Mouse (Mus musculus) forebrain, embryonic 12.5 days (tissue): ENCODE measurements around the gene Rpp14. TPM values are rescaled to one million over a fixed set of nuclear protein-coding genes. Genes with fewer than 3 reads are reported as not detected.

ENCODE experiments used
- ATAC-seq: fragments of 200-750 bp; cut with Nextera tagmentation; 2 replicates; pipeline ENCODE4 v1.8.0; 2017; ENCODE audit warnings: moderate TSS enrichment; ENCODE audit not compliant: low FRiP score
- H3K27ac ChIP-seq: fragments of 300-500 bp; sonication (generic); 2 replicates; pipeline ENCODE4 v1.5.1; 2016; ENCODE audit warnings: mild to moderate bottlenecking
- H3K27me3 ChIP-seq: fragments of 300-500 bp; sonication (generic); 2 replicates; pipeline ENCODE4 v1.6.1; 2016; ENCODE audit warnings: mild to moderate bottlenecking
- H3K36me3 ChIP-seq: fragments of 300-500 bp; sonication (generic); replicated peaks from 2 replicates; pipeline ENCODE4 v1.6.1; 2016; ENCODE audit warnings: mild to moderate bottlenecking
- H3K4me1 ChIP-seq: fragments of 300-500 bp; sonication (generic); 2 replicates; pipeline ENCODE4 v1.6.1; 2016
- H3K4me2 ChIP-seq: fragments of 300-500 bp; sonication (generic); 2 replicates; pipeline ENCODE4 v1.6.1; 2016; ENCODE audit warnings: mild to moderate bottlenecking, moderate library complexity
- H3K4me3 ChIP-seq: fragments of 300-500 bp; sonication (generic); replicated peaks from 2 replicates; pipeline ENCODE4 v1.5.1; 2016; ENCODE audit warnings: mild to moderate bottlenecking
- H3K9ac ChIP-seq: fragments of 300-500 bp; sonication (generic); 2 replicates; pipeline ENCODE4 v1.6.1; 2016; ENCODE audit warnings: mild to moderate bottlenecking
- H3K9me3 ChIP-seq: fragments of 300-500 bp; sonication (generic); 2 replicates; pipeline ENCODE4 v1.6.1; 2016
- WGBS: fragments of 180-500 bp; shearing (Covaris S2); methylation state at CpG from one replicate; pipeline ENCODE4 v1.1.7; 2016; 5-methylcytosine and 5-hydroxymethylcytosine counted together
- polyA plus RNA-seq: library from polyadenylated mRNA; unstranded; fragments of >200 nt; fragmentation: Nextera tagmentation; extraction: Ambion mirVana; gene quantifications from 2 replicates; pipeline ENCODE4 v1.2.1, GENCODE M21; 2016

Rpp14 gene
- polyA plus RNA-seq, 1 experiment from 2014 or later, result 53.6 TPM

DNA sequence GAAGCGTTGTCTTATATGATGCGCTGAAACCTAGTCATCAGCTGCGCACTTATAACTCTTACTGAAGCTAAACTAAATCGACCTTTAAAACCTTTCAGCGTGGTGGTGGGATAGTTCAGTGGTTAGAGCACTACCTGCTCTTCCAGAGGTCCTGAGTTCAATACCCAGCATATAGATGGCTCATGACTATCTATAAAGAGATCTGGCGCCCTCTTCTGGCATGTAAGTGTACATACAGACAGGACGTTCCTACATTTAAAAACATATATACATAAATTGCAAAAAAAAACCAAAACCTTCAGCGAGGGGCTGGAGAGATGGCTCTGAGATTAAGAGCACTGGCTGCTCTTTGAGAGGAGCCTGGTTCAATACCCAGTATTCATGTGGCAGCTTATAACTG, 35.8 kb upstream of the Rpp14 start:
- no peak for ATAC-seq
- no peak overlapping the region for H3K9ac ChIP-seq
- no peak overlapping the region for H3K27ac ChIP-seq

DNA sequence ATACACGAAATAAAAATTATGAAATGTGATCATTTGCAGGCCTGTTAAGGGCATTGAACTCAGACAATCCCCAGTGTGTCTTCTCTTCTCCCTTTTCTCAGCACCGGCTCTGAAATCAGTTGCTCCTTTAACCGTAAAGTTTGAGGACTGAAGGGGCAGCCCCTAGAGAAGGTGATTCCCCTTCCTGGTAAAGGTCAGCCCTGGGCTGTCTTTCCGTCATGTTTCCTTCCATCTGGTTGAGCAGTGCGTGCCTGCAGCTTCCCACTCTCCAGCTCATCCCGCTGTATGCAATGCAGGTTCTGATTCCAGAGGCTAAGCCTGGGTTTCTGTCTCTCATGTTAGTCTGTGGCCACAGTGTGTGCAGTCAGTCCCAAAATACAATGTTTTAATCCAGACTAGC, 35.4 kb upstream of the Rpp14 start:
- Histone ChIP-seq H3K4me3 (no peak overlapping the region), H3K9me3 (no peaks in the 10 kb centered on the region), H3K27ac (no peak overlapping the region), H3K36me3 (peaks cover 33% of the 10 kb centered on the region), H3K9ac (no peak overlapping the region), H3K4me1 (no peaks in the 10 kb centered on the region), H3K4me2 (no peak overlapping the region), H3K27me3 (no peaks in the 10 kb centered on the region)
- WGBS, result 91% methylated on average over 6 of the region's 6 CpGs
- no peak for ATAC-seq

More for the DNA sequence above, 35.8 kb upstream of the Rpp14 start:
- Histone ChIP-seq H3K9me3 (no peaks in the 10 kb centered on the region), H3K27me3 (no peaks in the 10 kb centered on the region), H3K36me3 (peaks cover 29% of the 10 kb centered on the region), H3K4me2 (no peak overlapping the region), H3K4me1 (no peaks in the 10 kb centered on the region), H3K4me3 (no peak overlapping the region)
- 69% methylated on average over 8 of the region's 8 CpGs for WGBS

DNA sequence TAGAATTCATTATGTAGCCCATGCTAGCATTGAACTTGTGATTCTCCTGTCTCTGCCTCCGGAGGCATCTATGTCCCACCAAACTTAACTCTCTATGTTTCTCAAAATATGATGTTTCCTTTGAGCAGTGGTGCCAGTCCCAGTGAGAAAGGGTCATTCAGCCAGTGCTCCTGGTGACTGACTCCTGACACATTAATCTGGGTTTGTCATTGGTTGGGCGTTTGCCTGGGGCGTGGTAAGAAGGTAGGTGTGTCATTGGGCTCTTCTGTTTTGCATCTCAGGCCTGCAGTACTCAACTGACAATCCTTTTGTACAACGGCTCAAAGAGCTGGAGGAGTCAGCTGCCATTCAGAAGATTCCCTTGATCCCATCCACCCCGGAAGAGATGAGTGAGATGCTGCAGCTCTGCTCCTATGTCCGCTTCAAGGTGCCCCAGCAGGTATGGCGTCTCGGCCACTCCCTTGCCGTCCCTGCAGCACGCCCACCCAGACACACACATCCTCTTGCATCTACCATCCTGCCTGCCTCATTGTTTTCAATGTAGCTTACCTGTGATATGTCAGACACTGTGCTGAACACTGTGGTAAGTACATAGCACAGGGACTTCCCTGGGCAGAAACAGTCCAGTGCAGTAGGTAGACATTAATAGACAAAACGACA, 34.9 kb upstream of the Rpp14 start:
- no peaks in the 10 kb centered on the region for H3K9me3 ChIP-seq
- no peak overlapping the region for H3K4me2 ChIP-seq
- H3K36me3 ChIP-seq, result peaks cover 39% of the 10 kb centered on the region
- no peak overlapping the region for H3K4me3 ChIP-seq
- ATAC-seq, result no peak
- H3K4me1 ChIP-seq, result no peaks in the 10 kb centered on the region
- no peaks in the 10 kb centered on the region for H3K27me3 ChIP-seq
- 84% methylated on average over 11 of the region's 11 CpGs for WGBS
- H3K27ac ChIP-seq, result no peak overlapping the region
- no peak overlapping the region for H3K9ac ChIP-seq

DNA sequence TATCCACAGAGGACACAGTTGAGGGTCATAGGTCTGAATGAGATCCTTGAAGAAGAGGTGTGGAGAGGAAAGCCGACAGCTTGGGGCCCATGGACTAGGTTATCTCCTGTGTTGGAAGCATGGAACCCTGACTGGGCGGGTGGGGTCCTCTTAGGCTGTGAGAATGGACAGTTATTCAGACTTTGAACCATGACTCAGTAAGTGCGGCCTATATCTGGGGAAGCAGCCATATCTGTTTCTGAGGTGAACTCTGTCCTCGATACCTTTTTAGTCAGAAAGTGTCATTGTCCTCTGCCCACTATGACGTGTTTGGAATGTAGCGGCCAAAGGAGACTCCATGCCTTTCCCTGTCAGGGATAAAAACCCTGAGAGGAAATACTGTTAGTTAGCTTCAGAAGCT, 33.3 kb upstream of the Rpp14 start:
- no peaks in the 10 kb centered on the region for H3K27me3 ChIP-seq
- peaks cover 41% of the 10 kb centered on the region for H3K36me3 ChIP-seq
- no peak for ATAC-seq
- no peak overlapping the region for H3K4me3 ChIP-seq
- H3K4me2 ChIP-seq, result no peak overlapping the region
- no peaks in the 10 kb centered on the region for H3K9me3 ChIP-seq
- no peaks in the 10 kb centered on the region for H3K4me1 ChIP-seq
- no peak overlapping the region for H3K27ac ChIP-seq
- WGBS, result 97% methylated on average over 6 of the region's 6 CpGs
- H3K9ac ChIP-seq, result no peak overlapping the region

DNA sequence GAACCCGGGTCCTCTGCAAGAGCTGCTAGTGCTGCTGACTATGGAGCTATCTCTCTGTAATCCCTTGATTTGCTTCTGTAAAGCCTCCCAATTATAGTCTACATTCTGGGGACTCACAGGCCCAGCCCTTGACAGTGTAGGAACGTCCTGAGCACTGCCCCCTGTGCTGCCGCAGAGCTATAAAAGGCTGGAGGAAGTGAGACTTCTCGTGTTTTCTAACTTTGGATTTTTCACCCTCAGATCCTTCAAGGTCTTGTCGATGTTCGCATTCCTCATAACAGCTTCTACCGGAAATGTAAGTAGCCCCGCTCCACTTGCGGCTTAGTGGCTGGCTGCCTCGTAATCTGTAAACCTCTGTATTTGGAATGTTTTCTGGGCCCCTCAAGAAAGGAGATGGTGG, 30.8 kb upstream of the Rpp14 start:
- WGBS, result 92% methylated on average over 10 of the region's 10 CpGs
- Histone ChIP-seq H3K4me2 (no peak overlapping the region), H3K4me3 (no peak overlapping the region), H3K27me3 (no peaks in the 10 kb centered on the region), H3K4me1 (peaks cover 4% of the 10 kb centered on the region; the same call in 1 of the 2 replicates), H3K9ac (no peak overlapping the region), H3K9me3 (no peaks in the 10 kb centered on the region), H3K36me3 (peaks cover 33% of the 10 kb centered on the region), H3K27ac (no peak overlapping the region)
- no peak for ATAC-seq

DNA sequence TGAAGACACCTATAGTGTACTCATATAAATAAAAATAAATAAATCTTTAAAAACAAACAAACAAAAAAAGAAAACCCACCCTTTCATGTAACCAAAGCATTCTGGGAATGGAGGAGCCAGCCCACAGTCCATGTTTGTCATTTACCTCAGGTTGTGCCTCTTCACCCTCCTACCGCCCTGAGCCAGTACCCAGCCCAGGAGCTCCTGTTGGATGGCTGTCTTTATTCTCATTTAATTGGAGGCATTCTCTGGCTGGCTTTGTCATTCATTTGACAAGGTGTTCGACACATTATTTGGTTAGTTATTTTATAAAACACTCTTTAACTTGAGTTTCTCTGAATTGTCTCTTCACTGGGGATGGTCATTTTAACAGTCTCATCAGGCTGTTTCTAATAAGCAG, 28.3 kb upstream of the Rpp14 start:
- peaks cover 5% of the 10 kb centered on the region; the same call in 1 of the 2 replicates for H3K4me1 ChIP-seq
- H3K36me3 ChIP-seq, result peaks cover 33% of the 10 kb centered on the region
- no peak overlapping the region for H3K4me3 ChIP-seq
- no peak overlapping the region for H3K9ac ChIP-seq
- no peaks in the 10 kb centered on the region for H3K27me3 ChIP-seq
- H3K9me3 ChIP-seq, result no peaks in the 10 kb centered on the region
- H3K4me2 ChIP-seq, result no peak overlapping the region
- WGBS, result 82% methylated on average over 2 of the region's 2 CpGs
- no peak for ATAC-seq
- H3K27ac ChIP-seq, result no peak overlapping the region

DNA sequence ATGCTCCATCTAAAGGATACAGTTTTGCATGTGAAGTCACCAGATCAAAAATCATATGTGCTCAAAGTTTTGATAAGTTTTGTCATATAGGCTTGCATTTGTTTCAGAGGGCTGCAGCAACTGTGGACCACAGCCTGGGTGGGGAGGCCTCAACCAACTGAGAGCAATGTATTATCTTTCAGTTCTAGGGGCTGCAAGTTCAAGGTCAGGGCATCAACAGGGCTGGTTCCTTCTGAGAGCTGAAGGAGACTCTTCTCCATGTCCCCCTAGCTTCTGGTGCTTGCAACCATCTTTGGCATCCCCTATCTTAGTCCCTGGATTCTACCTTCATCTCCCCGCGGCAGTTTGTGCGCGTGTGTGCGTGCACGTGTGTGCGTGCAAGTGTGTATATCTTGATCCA, 27.5 kb upstream of the Rpp14 start:
- Histone ChIP-seq H3K9me3 (no peaks in the 10 kb centered on the region), H3K4me3 (no peak overlapping the region), H3K4me1 (peaks cover 5% of the 10 kb centered on the region; the same call in 1 of the 2 replicates), H3K27me3 (no peaks in the 10 kb centered on the region), H3K9ac (no peak overlapping the region), H3K36me3 (peaks cover 27% of the 10 kb centered on the region), H3K27ac (no peak overlapping the region), H3K4me2 (no peak overlapping the region)
- no peak for ATAC-seq
- 95% methylated on average over 7 of the region's 7 CpGs for WGBS

DNA sequence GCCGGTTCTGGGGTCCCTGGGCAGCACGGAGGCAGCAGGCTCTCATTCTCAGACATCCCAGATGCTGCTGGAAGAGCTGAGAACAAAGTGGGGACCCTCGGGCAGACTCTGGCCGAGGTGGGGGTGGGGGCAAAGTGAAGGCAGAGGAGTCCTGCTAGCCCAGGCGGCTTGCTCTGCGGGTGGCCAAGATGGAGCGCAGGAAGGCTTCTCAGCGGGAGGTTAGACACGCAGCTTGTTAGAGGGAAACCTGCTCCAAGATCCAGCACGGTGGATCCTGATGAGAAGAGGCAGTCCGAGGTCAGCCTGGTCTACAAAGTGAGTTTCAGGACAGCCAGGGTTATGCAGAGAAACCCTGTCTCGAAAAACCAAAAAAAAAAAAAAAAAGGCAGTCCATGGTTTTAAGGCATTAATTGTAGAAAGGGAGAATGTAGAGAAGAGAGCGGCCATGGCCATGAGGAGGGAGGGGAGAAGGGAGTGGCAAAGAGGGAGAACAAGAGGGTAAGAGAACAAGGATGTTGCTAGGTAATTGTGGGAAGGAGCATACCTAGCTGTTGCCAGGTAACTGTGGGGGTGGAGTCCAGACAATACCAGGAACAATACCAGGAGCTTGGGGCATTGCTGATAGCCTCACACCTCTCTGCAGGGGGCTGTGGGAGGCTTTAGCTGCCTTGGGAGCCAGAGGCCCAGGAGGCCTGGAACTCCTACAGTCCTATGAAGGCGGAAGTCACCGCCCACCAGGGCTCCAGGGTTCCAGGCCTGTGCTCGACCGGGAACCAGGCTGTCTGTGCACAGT, 25.7 kb upstream of the Rpp14 start:
- ATAC-seq, result no peak
- WGBS, result 24% methylated on average over 17 of the region's 17 CpGs
- Histone ChIP-seq H3K4me1 (peaks cover 5% of the 10 kb centered on the region; the same call in 1 of the 2 replicates), H3K4me2 (no peak overlapping the region), H3K9ac (no peak overlapping the region), H3K27me3 (no peaks in the 10 kb centered on the region), H3K27ac (no peak overlapping the region), H3K9me3 (no peaks in the 10 kb centered on the region), H3K4me3 (no peak overlapping the region), H3K36me3 (peaks cover 17% of the 10 kb centered on the region; the same call in 1 of the 2 replicates)

DNA sequence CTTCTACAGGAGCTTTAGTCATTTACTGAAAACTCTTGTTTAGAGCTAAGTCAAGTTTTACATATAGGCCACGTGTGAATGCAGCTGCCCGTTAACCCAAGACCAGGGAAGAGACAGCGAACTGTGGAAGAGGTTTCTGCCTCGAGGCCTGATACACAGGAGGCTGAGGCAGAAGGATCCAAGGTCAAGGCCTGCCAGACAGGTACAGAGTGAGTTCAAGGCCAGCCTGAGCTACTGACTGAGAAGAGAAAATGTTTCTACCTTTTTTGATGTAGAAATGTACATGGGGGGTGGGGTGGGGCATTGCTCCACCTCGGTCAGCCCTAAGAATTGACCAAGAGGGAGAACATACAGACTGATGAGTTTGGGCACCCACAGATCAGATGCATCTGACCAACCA, 24.1 kb upstream of the Rpp14 start:
- H3K27ac ChIP-seq, result no peak overlapping the region
- H3K36me3 ChIP-seq, result peaks cover 6% of the 10 kb centered on the region; the same call in 1 of the 2 replicates
- ATAC-seq, result no peak
- H3K9me3 ChIP-seq, result no peaks in the 10 kb centered on the region
- no peaks in the 10 kb centered on the region for H3K27me3 ChIP-seq
- no peak overlapping the region for H3K9ac ChIP-seq
- H3K4me3 ChIP-seq, result no peak overlapping the region
- peaks cover 5% of the 10 kb centered on the region; the same call in 1 of the 2 replicates for H3K4me1 ChIP-seq
- WGBS, result 91% methylated on average over 5 of the region's 5 CpGs
- no peak overlapping the region for H3K4me2 ChIP-seq

DNA sequence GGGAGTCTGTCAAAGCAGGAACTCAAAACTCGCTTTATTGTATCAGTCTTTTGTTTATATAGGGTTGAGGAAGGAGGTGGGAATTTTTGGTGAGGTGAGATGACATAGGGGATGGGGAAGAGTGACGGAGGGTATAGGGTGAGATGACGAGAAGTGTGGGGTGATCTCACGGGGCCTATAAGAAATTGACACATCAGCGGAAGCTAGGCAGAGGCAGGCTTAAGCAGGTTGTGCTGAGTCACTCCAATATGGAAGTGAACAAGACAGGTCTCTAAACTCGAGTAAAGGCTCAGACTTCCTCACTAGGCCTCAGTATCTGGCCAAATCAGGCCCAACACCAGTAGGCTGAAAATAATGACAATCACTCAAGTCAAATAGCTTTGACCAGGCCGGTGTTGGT, 20.2 kb upstream of the Rpp14 start:
- Histone ChIP-seq H3K27me3 (no peaks in the 10 kb centered on the region), H3K4me1 (peaks cover 14% of the 10 kb centered on the region), H3K9ac (no peak overlapping the region), H3K9me3 (no peaks in the 10 kb centered on the region), H3K27ac (no peak overlapping the region), H3K4me2 (no peak overlapping the region), H3K4me3 (no peak overlapping the region), H3K36me3 (peaks cover 6% of the 10 kb centered on the region; the same call in 1 of the 2 replicates)
- WGBS, result 94% methylated on average over 7 of the region's 7 CpGs
- ATAC-seq, result no peak

DNA sequence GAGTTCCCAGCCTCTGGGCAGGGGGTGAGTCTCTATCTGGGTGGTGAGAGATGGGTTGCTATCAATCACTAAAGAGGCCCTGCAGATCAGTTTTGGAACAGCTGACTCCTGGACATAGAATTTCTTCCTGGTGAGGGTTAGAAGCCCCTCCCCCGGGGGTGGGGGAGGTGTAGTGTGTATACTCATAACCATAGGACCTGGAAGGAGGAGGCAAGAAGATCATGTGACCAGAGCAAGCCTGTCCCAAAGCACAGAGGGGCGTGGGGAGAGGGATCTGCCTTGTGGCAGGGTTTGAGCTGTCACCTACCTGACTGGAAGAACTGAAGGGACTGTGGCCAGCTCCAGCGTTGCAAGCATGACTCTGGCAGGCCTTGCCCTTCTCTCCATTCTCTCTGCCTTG, 18.1 kb upstream of the Rpp14 start:
- Histone ChIP-seq H3K9me3 (no peaks in the 10 kb centered on the region), H3K4me2 (no peak overlapping the region), H3K4me1 (peaks cover 14% of the 10 kb centered on the region), H3K9ac (no peak overlapping the region), H3K36me3 (no peaks in the 10 kb centered on the region), H3K4me3 (no peak overlapping the region), H3K27ac (no peak overlapping the region), H3K27me3 (no peaks in the 10 kb centered on the region)
- ATAC-seq, result no peak
- 37% methylated on average over 3 of the region's 3 CpGs for WGBS

DNA sequence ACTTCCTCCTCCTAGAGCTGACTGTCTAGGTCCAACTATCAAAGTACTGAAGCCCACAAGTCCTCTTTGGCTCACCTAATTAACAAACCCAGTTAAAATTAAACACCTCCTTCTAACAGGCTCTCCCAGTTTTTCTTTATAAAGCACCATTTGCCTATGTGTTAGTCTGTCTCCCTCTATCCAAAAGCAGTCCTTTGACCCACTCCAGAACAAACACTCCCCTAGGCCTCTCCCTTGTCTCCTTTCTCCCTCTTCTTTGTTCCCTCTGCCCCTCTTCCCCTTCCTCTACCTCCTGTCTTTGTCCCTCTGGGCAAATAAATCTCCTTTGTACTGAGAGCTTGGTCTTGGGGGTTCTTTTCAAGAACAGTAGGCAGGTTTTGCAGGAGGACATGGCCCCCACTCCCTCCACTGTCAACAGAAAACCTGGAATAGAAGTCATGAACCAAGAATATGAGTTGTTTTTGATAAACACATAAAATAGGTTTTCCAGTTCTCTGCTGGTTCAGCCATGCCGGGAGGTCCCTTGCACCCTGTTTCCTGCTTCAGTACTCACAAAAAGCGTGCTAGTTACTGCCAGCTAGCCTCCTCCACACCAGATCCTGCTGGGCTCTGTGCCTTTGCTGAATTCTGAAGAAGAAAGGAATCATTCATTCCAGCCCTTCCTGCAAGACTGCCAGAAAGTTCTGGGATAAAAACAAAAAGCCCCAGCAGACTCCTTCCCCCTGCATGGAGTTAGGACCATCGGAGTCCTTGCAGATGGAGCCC, 17.4 kb upstream of the Rpp14 start:
- peaks cover 14% of the 10 kb centered on the region for H3K4me1 ChIP-seq
- H3K9me3 ChIP-seq, result no peaks in the 10 kb centered on the region
- peak overlapping the region; percentile 56; the same call in 1 of the 2 replicates for H3K27ac ChIP-seq
- H3K9ac ChIP-seq, result no peak overlapping the region
- ATAC-seq, result no peak
- H3K36me3 ChIP-seq, result no peaks in the 10 kb centered on the region
- WGBS, result 39% methylated on average over 3 of the region's 3 CpGs
- H3K27me3 ChIP-seq, result no peaks in the 10 kb centered on the region
- H3K4me3 ChIP-seq, result no peak overlapping the region
- H3K4me2 ChIP-seq, result no peak overlapping the region
